Mouse (Mus musculus) olfactory bulb, adult 2 months (tissue): ENCODE measurements around the gene Trmt1.

Experiments
- CTCF ChIP-seq: fragments of 200-500 bp; IDR thresholded peaks from 2 replicates; pipeline ENCODE4 v1.5.1; 2012; ENCODE audit warnings: low read depth, mild to moderate bottlenecking, low read length, moderate library complexity; ENCODE audit not compliant: insufficient read depth
- POLR2A ChIP-seq: fragments of 200-500 bp; IDR thresholded peaks from 2 replicates; pipeline ENCODE4 v1.6.1; 2012; ENCODE audit warnings: mild to moderate bottlenecking, low read depth, low read length, moderate library complexity; ENCODE audit not compliant: insufficient read depth

- TF ChIP-seq POLR2A (no peak), CTCF (no peak)
These were observed 27.3 kb downstream of the Trmt1 start for GRCm38 (mm10) chr8:84713381-84713780.
